Mouse (Mus musculus) kidney, embryonic 14.5 days (tissue): ENCODE results near the gene Cyp8b1. TPM values are rescaled to one million over a fixed set of nuclear protein-coding genes. Genes with fewer than 3 reads are reported as not detected.

ENCODE experiments used
- ATAC-seq: fragments of 200-750 bp; cut with Nextera tagmentation; 2 replicates; pipeline ENCODE4 v1.8.0; 2017; ENCODE audit warnings: moderate number of reproducible peaks, mild to moderate bottlenecking, moderate TSS enrichment, moderate library complexity; ENCODE audit not compliant: low FRiP score, low TSS enrichment
- H3K27ac ChIP-seq: fragments of 300-500 bp; sonication (generic); 2 replicates; pipeline ENCODE4 v1.5.1; 2014; ENCODE audit warnings: low read depth, mild to moderate bottlenecking, low read length, moderate library complexity, mixed read lengths
- H3K27me3 ChIP-seq: fragments of 300-500 bp; sonication (generic); 2 replicates; pipeline ENCODE4 v1.6.1; 2014; ENCODE audit warnings: mild to moderate bottlenecking, low read length; ENCODE audit not compliant: control insufficient read depth, insufficient read depth
- H3K36me3 ChIP-seq: fragments of 300-500 bp; sonication (generic); 2 replicates; pipeline ENCODE4 v1.6.1; 2014; ENCODE audit warnings: low read length, mixed read lengths; ENCODE audit not compliant: control insufficient read depth, insufficient read depth
- H3K4me1 ChIP-seq: fragments of 300-500 bp; sonication (generic); 2 replicates; pipeline ENCODE4 v1.6.1; 2014; ENCODE audit warnings: low read length, mixed read lengths; ENCODE audit not compliant: control insufficient read depth, insufficient read depth
- H3K4me2 ChIP-seq: fragments of 300-500 bp; sonication (generic); replicated peaks from 2 replicates; pipeline ENCODE4 v1.6.1; 2014; ENCODE audit warnings: low read depth, mild to moderate bottlenecking, low read length
- H3K4me3 ChIP-seq: fragments of 300-500 bp; sonication (generic); 2 replicates; pipeline ENCODE4 v1.5.1; 2014; ENCODE audit warnings: mild to moderate bottlenecking, low read length
- H3K9ac ChIP-seq: fragments of 300-500 bp; sonication (generic); 2 replicates; pipeline ENCODE4 v1.6.1; 2014; ENCODE audit warnings: low read depth, mild to moderate bottlenecking, low read length, moderate library complexity
- H3K9me3 ChIP-seq: fragments of 300-500 bp; sonication (generic); 2 replicates; pipeline ENCODE4 v1.6.1; 2016; ENCODE audit warnings: low read length; ENCODE audit not compliant: control insufficient read depth
- WGBS: fragments of 180-500 bp; shearing (Covaris S2); extraction: QIAGEN DNeasy Blood & Tissue Kit; methylation state at CpG from one replicate; pipeline ENCODE4 v1.1.7; 2014; 5-methylcytosine and 5-hydroxymethylcytosine counted together
- polyA plus RNA-seq: library from polyadenylated mRNA; unstranded; fragments of >200 nt; fragmentation: Nextera tagmentation; extraction: Ambion mirVana; gene quantifications from 2 replicates; pipeline ENCODE4 v1.2.1, GENCODE M21; 2014

Gene Cyp8b1
- polyA plus RNA-seq, 1 experiment from 2014 or later = not detected

- Histone ChIP-seq H3K27ac (no peak overlapping the region), H3K4me1 (no peaks in the 10 kb centered on the region), H3K4me3 (no peak overlapping the region), H3K36me3 (no peaks in the 10 kb centered on the region), H3K27me3 (no peaks in the 10 kb centered on the region; the same call in 1 of the 2 replicates), H3K9me3 (no peaks in the 10 kb centered on the region), H3K9ac (no peak overlapping the region), H3K4me2 (no peak overlapping the region)
- ATAC-seq = no peak
- 79% methylated on average over 3 of the region's 3 CpGs for WGBS
Measured at GRCm38 (mm10) chr9:121943005-121943404, 26.9 kb upstream of the Cyp8b1 start.

- H3K27me3 ChIP-seq = no peaks in the 10 kb centered on the region; the same call in 1 of the 2 replicates
- no peaks in the 10 kb centered on the region for H3K4me1 ChIP-seq
- H3K4me2 ChIP-seq = peak overlapping the region; percentile 34
- H3K9ac ChIP-seq = peak overlapping the region; percentile 51
- H3K9me3 ChIP-seq = no peaks in the 10 kb centered on the region
- H3K27ac ChIP-seq = no peak overlapping the region
- ATAC-seq = peak; percentile 69
- no peaks in the 10 kb centered on the region for H3K36me3 ChIP-seq
- WGBS = 51% methylated on average over 21 of the region's 21 CpGs
- H3K4me3 ChIP-seq = peak overlapping the region; percentile 42
Measured at GRCm38 (mm10) chr9:121937944-121938355, 21.8 kb upstream of the Cyp8b1 start.

- Histone ChIP-seq H3K9ac (0 out of 2 replicates have a peak overlapping the region, but pooled peaks have one; percentile 31), H3K4me3 (peak overlapping the region; percentile 42; the same call in 1 of the 2 replicates), H3K36me3 (no peaks in the 10 kb centered on the region), H3K4me1 (no peaks in the 10 kb centered on the region), H3K9me3 (no peaks in the 10 kb centered on the region), H3K27me3 (no peaks in the 10 kb centered on the region; the same call in 1 of the 2 replicates), H3K4me2 (peak overlapping the region; percentile 34), H3K27ac (no peak overlapping the region)
- WGBS = 56% methylated on average over 6 of the region's 6 CpGs
- no peak; the same call in 1 of the 2 replicates for ATAC-seq
Measured at GRCm38 (mm10) chr9:121937451-121937864, 21.4 kb upstream of the Cyp8b1 start.

GRCm38 (mm10) chr9:121936952-121937351 lies 20.8 kb upstream of the Cyp8b1 start:
- Histone ChIP-seq H3K27ac (no peak overlapping the region), H3K9ac (0 out of 2 replicates have a peak overlapping the region, but pooled peaks have one; percentile 7), H3K4me1 (no peaks in the 10 kb centered on the region), H3K9me3 (no peaks in the 10 kb centered on the region), H3K27me3 (no peaks in the 10 kb centered on the region; the same call in 1 of the 2 replicates), H3K36me3 (no peaks in the 10 kb centered on the region), H3K4me3 (no peak overlapping the region), H3K4me2 (0 out of 2 replicates have a peak overlapping the region, but pooled peaks have one; percentile 34)
- 92% methylated on average over 1 of the region's 1 CpGs for WGBS
- no peak for ATAC-seq

GRCm38 (mm10) chr9:121934856-121935255 lies 18.8 kb upstream of the Cyp8b1 start:
- no peak overlapping the region for H3K9ac ChIP-seq
- H3K36me3 ChIP-seq = no peaks in the 10 kb centered on the region
- no peak for ATAC-seq
- no peaks in the 10 kb centered on the region for H3K4me1 ChIP-seq
- no peak overlapping the region for H3K4me2 ChIP-seq
- no peak overlapping the region for H3K27ac ChIP-seq
- H3K27me3 ChIP-seq = no peaks in the 10 kb centered on the region; the same call in 1 of the 2 replicates
- no peak overlapping the region for H3K4me3 ChIP-seq
- WGBS = 81% methylated on average over 4 of the region's 4 CpGs
- no peaks in the 10 kb centered on the region for H3K9me3 ChIP-seq

- Histone ChIP-seq H3K4me3 (no peak overlapping the region), H3K4me2 (no peak overlapping the region), H3K27ac (no peak overlapping the region), H3K9ac (no peak overlapping the region), H3K27me3 (no peaks in the 10 kb centered on the region; the same call in 1 of the 2 replicates), H3K9me3 (no peaks in the 10 kb centered on the region), H3K4me1 (no peaks in the 10 kb centered on the region), H3K36me3 (no peaks in the 10 kb centered on the region)
- ATAC-seq = no peak
- WGBS = 34% methylated on average over 2 of the region's 2 CpGs
Measured at GRCm38 (mm10) chr9:121928498-121928897, 12.4 kb upstream of the Cyp8b1 start.

- Histone ChIP-seq H3K4me1 (no peaks in the 10 kb centered on the region), H3K9me3 (no peaks in the 10 kb centered on the region), H3K4me3 (no peak overlapping the region), H3K27ac (no peak overlapping the region), H3K9ac (no peak overlapping the region), H3K4me2 (no peak overlapping the region), H3K36me3 (no peaks in the 10 kb centered on the region), H3K27me3 (no peaks in the 10 kb centered on the region)
- ATAC-seq = no peak
- 81% methylated on average over 7 of the region's 7 CpGs for WGBS
Measured at GRCm38 (mm10) chr9:121927721-121928120, 11.6 kb upstream of the Cyp8b1 start.

GRCm38 (mm10) chr9:121926634-121927405 lies 10.7 kb upstream of the Cyp8b1 start:
- no peak overlapping the region for H3K4me2 ChIP-seq
- no peaks in the 10 kb centered on the region for H3K36me3 ChIP-seq
- no peaks in the 10 kb centered on the region for H3K9me3 ChIP-seq
- H3K27me3 ChIP-seq = no peaks in the 10 kb centered on the region
- no peaks in the 10 kb centered on the region for H3K4me1 ChIP-seq
- peak; percentile 35; the same call in 1 of the 2 replicates for ATAC-seq
- H3K4me3 ChIP-seq = no peak overlapping the region
- 41% methylated on average over 11 of the region's 11 CpGs for WGBS
- H3K27ac ChIP-seq = no peak overlapping the region
- no peak overlapping the region for H3K9ac ChIP-seq

- Histone ChIP-seq H3K4me1 (no peaks in the 10 kb centered on the region), H3K27ac (no peak overlapping the region), H3K36me3 (no peaks in the 10 kb centered on the region), H3K9me3 (no peaks in the 10 kb centered on the region), H3K27me3 (no peaks in the 10 kb centered on the region), H3K4me2 (no peak overlapping the region), H3K4me3 (no peak overlapping the region), H3K9ac (no peak overlapping the region)
- no peak for ATAC-seq
- 38% methylated on average over 8 of the region's 8 CpGs for WGBS
Measured at GRCm38 (mm10) chr9:121925959-121926358, 9.9 kb upstream of the Cyp8b1 start.
